Mouse (Mus musculus) MEL (cell line): ENCODE data around the gene Dennd1a. TPM values are rescaled to one million over a fixed set of nuclear protein-coding genes. Genes with fewer than 3 reads are reported as not detected.

Experiments
- DNase-seq: peaks from one replicate; pipeline ENCODE4 v3.0.0; 2011; ENCODE audit warnings: low read depth, low spot score
- H3K27ac ChIP-seq: 2 replicates; pipeline ENCODE4 v1.5.1; 2012; ENCODE audit warnings: low read depth, mild to moderate bottlenecking, control low read depth, low read length, moderate library complexity; ENCODE audit not compliant: control insufficient read depth
- H3K27me3 ChIP-seq, 2 experiments: fragments of 150-350 bp in 1 of 2; sonication (generic) in 1 of 2; 2 replicates each; pipeline ENCODE4 v1.6.1; 2012; ENCODE audit warnings: low read length in 2 of 2, mild to moderate bottlenecking in 2 of 2, improper control_type of control experiment in 1 of 2, moderate library complexity in 1 of 2; ENCODE audit not compliant: insufficient read depth in 2 of 2, control insufficient read depth in 1 of 2
- H3K36me3 ChIP-seq, 2 experiments: 2 replicates each; pipeline ENCODE4 v1.6.1; 2012 to 2014; ENCODE audit warnings: low read length in 2 of 2, improper control_type of control experiment in 1 of 2, inconsistent platforms in 1 of 2, mild to moderate bottlenecking in 1 of 2; ENCODE audit not compliant: insufficient read depth in 2 of 2, control insufficient read depth in 1 of 2
- H3K4me1 ChIP-seq, 2 experiments: fragments of 150-350 bp in 1 of 2; sonication (generic) in 1 of 2; 2 replicates each; pipeline ENCODE4 v1.6.1; 2012; ENCODE audit warnings: low read length in 2 of 2, improper control_type of control experiment in 1 of 2, mild to moderate bottlenecking in 1 of 2; ENCODE audit not compliant: insufficient read depth in 2 of 2, control insufficient read depth in 1 of 2
- H3K4me3 ChIP-seq, 2 experiments: fragments of 150-350 bp in 1 of 2; sonication (generic) in 1 of 2; 2 replicates each; pipeline ENCODE4 v1.5.1; 2012; ENCODE audit warnings: low read depth in 2 of 2, low read length in 2 of 2, mild to moderate bottlenecking in 2 of 2, moderate library complexity in 2 of 2, control low read depth in 1 of 2, improper control_type of control experiment in 1 of 2; ENCODE audit not compliant: control insufficient read depth in 1 of 2, insufficient read depth in 1 of 2
- H3K79me2 ChIP-seq: 2 replicates; pipeline ENCODE4 v1.6.1; 2012; ENCODE audit warnings: mild to moderate bottlenecking, low read length, moderate library complexity; ENCODE audit not compliant: control insufficient read depth, poor library complexity, insufficient read depth
- H3K9ac ChIP-seq: 2 replicates; pipeline ENCODE4 v1.6.1; 2012; ENCODE audit warnings: low read depth, mild to moderate bottlenecking, control low read depth, low read length, moderate library complexity; ENCODE audit not compliant: control insufficient read depth, poor library complexity, severe bottlenecking
- H3K9me3 ChIP-seq: fragments of 150-350 bp; sonication (generic); replicated peaks from 2 replicates; pipeline ENCODE4 v1.6.1; 2012; ENCODE audit warnings: mild to moderate bottlenecking, low read length, improper control_type of control experiment, moderate library complexity; ENCODE audit not compliant: insufficient read depth
- BHLHE40 ChIP-seq: IDR thresholded peaks from 2 replicates; pipeline ENCODE4 v1.6.1; 2012; ENCODE audit warnings: low read depth, mild to moderate bottlenecking, inconsistent platforms, low read length, improper control_type of control experiment, borderline replicate concordance
- CHD1 ChIP-seq: IDR thresholded peaks from 2 replicates; pipeline ENCODE4 v1.6.1; 2012; ENCODE audit warnings: low read depth, mild to moderate bottlenecking, inconsistent platforms, low read length, improper control_type of control experiment
- CHD2 ChIP-seq: IDR thresholded peaks from 2 replicates; pipeline ENCODE4 v1.6.1; 2011; ENCODE audit warnings: low read length, improper control_type of control experiment
- CTCF ChIP-seq, 3 experiments: IDR thresholded peaks in 2 of 3; conservative IDR thresholded peaks in 1 of 3; 2 replicates each; pipeline ENCODE4 v1.5.1; 2011 to 2012; ENCODE audit warnings: low read length in 3 of 3, low read depth in 2 of 3, mild to moderate bottlenecking in 2 of 3, improper control_type of control experiment in 1 of 3, inconsistent platforms in 1 of 3, mixed read lengths in 1 of 3, moderate library complexity in 1 of 3; ENCODE audit not compliant: control insufficient read depth in 1 of 3, insufficient read depth in 1 of 3, poor library complexity in 1 of 3, severe bottlenecking in 1 of 3
- E2F4 ChIP-seq: IDR thresholded peaks from 2 replicates; pipeline ENCODE4 v1.6.1; 2011; ENCODE audit warnings: low read depth, low read length, improper control_type of control experiment, borderline replicate concordance
- ELF1 ChIP-seq: IDR thresholded peaks from 2 replicates; pipeline ENCODE4 v1.6.1; 2014; ENCODE audit warnings: low read depth, mild to moderate bottlenecking, inconsistent platforms, low read length, improper control_type of control experiment, moderate library complexity
- EP300 ChIP-seq, 2 experiments: IDR thresholded peaks; 2 replicates each; pipeline ENCODE4 v1.6.1; 2011; ENCODE audit warnings: improper control_type of control experiment in 2 of 2, low read length in 2 of 2, low read depth in 1 of 2, mild to moderate bottlenecking in 1 of 2
- ETS1 ChIP-seq: IDR thresholded peaks from 2 replicates; pipeline ENCODE4 v1.6.1; 2012; ENCODE audit warnings: low read depth, mild to moderate bottlenecking, inconsistent platforms, low read length, improper control_type of control experiment, moderate library complexity
- GABPA ChIP-seq: IDR thresholded peaks from 2 replicates; pipeline ENCODE4 v1.6.1; 2012; ENCODE audit warnings: low read depth, mild to moderate bottlenecking, inconsistent platforms, low read length, improper control_type of control experiment, moderate library complexity
- GATA1 ChIP-seq: IDR thresholded peaks from 2 replicates; pipeline ENCODE4 v1.6.1; 2011; ENCODE audit warnings: low read depth, low read length, improper control_type of control experiment
- HCFC1 ChIP-seq: IDR thresholded peaks from 2 replicates; pipeline ENCODE4 v1.6.1; 2012; ENCODE audit warnings: low read depth, mild to moderate bottlenecking, inconsistent platforms, low read length, improper control_type of control experiment, moderate library complexity
- JUND ChIP-seq: IDR thresholded peaks from 2 replicates; pipeline ENCODE4 v1.6.1; 2011; ENCODE audit warnings: low read depth, mild to moderate bottlenecking, improper control_type of control experiment, low read length
- KAT2A ChIP-seq: conservative IDR thresholded peaks from 2 replicates; pipeline ENCODE4 v1.6.1; 2012; ENCODE audit warnings: low read depth, low read length, improper control_type of control experiment, inconsistent platforms
- MAFK ChIP-seq: IDR thresholded peaks from 2 replicates; pipeline ENCODE4 v1.6.1; 2011; ENCODE audit warnings: low read depth, mild to moderate bottlenecking, low read length, improper control_type of control experiment, borderline replicate concordance
- MAX ChIP-seq: IDR thresholded peaks from 2 replicates; pipeline ENCODE4 v1.6.1; 2011; ENCODE audit warnings: low read length, improper control_type of control experiment
- MEF2A ChIP-seq: IDR thresholded peaks from 2 replicates; pipeline ENCODE4 v1.6.1; 2014; ENCODE audit warnings: low read depth, mild to moderate bottlenecking, inconsistent platforms, low read length, improper control_type of control experiment; ENCODE audit not compliant: poor library complexity, insufficient replicate concordance, severe bottlenecking; ENCODE audit errors: extremely low read depth
- MXI1 ChIP-seq: IDR thresholded peaks from 2 replicates; pipeline ENCODE4 v1.6.1; 2011; ENCODE audit warnings: mild to moderate bottlenecking, low read depth, low read length, improper control_type of control experiment
- MYB ChIP-seq: IDR thresholded peaks from 2 replicates; pipeline ENCODE4 v1.6.1; 2011; ENCODE audit warnings: mild to moderate bottlenecking, low read depth, low read length, improper control_type of control experiment
- MYC ChIP-seq: IDR thresholded peaks from 2 replicates; pipeline ENCODE4 v1.6.1; 2011; ENCODE audit warnings: low read depth, mild to moderate bottlenecking, low read length, improper control_type of control experiment, moderate library complexity
- NELFE ChIP-seq: IDR thresholded peaks from 2 replicates; pipeline ENCODE4 v1.6.1; 2011; ENCODE audit warnings: low read depth, low read length, improper control_type of control experiment
- NRF1 ChIP-seq: IDR thresholded peaks from 2 replicates; pipeline ENCODE4 v1.6.1; 2014; ENCODE audit warnings: low read depth, mild to moderate bottlenecking, inconsistent platforms, low read length, improper control_type of control experiment, moderate library complexity; ENCODE audit not compliant: poor library complexity, insufficient read depth, severe bottlenecking
- POLR2A ChIP-seq, 2 experiments: IDR thresholded peaks; 2 replicates each; pipeline ENCODE4 v1.6.1; 2011 to 2012; ENCODE audit warnings: low read length in 2 of 2, mild to moderate bottlenecking in 2 of 2, control low read depth in 1 of 2, improper control_type of control experiment in 1 of 2, low read depth in 1 of 2, moderate library complexity in 1 of 2; ENCODE audit not compliant: control insufficient read depth in 1 of 2, insufficient read depth in 1 of 2, poor library complexity in 1 of 2
- POLR2AphosphoS2 ChIP-seq: IDR thresholded peaks from 2 replicates; pipeline ENCODE4 v1.6.1; 2011; ENCODE audit warnings: low read length, improper control_type of control experiment
- POLR2AphosphoS5 ChIP-seq: IDR thresholded peaks from 2 replicates; pipeline ENCODE4 v1.6.1; 2012; ENCODE audit warnings: low read depth, borderline replicate concordance, mild to moderate bottlenecking, inconsistent platforms, low read length, moderate library complexity, mixed read lengths
- RAD21 ChIP-seq: IDR thresholded peaks from 2 replicates; pipeline ENCODE4 v1.6.1; 2011; ENCODE audit warnings: mild to moderate bottlenecking, low read depth, low read length, improper control_type of control experiment
- RCOR1 ChIP-seq: IDR thresholded peaks from 2 replicates; pipeline ENCODE4 v1.6.1; 2012; ENCODE audit warnings: low read depth, mild to moderate bottlenecking, inconsistent platforms, low read length, improper control_type of control experiment
- SIN3A ChIP-seq: IDR thresholded peaks from 2 replicates; pipeline ENCODE4 v1.6.1; 2012; ENCODE audit warnings: low read length, improper control_type of control experiment, inconsistent platforms
- SMC3 ChIP-seq: IDR thresholded peaks from 2 replicates; pipeline ENCODE4 v1.6.1; 2011; ENCODE audit warnings: low read depth, low read length, improper control_type of control experiment
- TAL1 ChIP-seq: IDR thresholded peaks from 2 replicates; pipeline ENCODE4 v1.6.1; 2012; ENCODE audit warnings: mild to moderate bottlenecking, inconsistent platforms, low read length, moderate library complexity, mixed read lengths
- TBP ChIP-seq: IDR thresholded peaks from 2 replicates; pipeline ENCODE4 v1.8.0; 2011; ENCODE audit warnings: low read depth, low read length, improper control_type of control experiment
- TCF12 ChIP-seq: IDR thresholded peaks from 2 replicates; pipeline ENCODE4 v1.6.1; 2014; ENCODE audit warnings: low read depth, mild to moderate bottlenecking, inconsistent platforms, low read length, improper control_type of control experiment, moderate library complexity
- UBTF ChIP-seq: IDR thresholded peaks from 2 replicates; pipeline ENCODE4 v1.6.1; 2012; ENCODE audit warnings: low read depth, mild to moderate bottlenecking, inconsistent platforms, low read length, improper control_type of control experiment, moderate library complexity, borderline replicate concordance; ENCODE audit not compliant: insufficient read depth
- USF1 ChIP-seq: IDR thresholded peaks from 2 replicates; pipeline ENCODE4 v1.6.1; 2014; ENCODE audit warnings: low read depth, mild to moderate bottlenecking, inconsistent platforms, low read length, improper control_type of control experiment, moderate library complexity
- USF2 ChIP-seq, 2 experiments: IDR thresholded peaks; 2 replicates each; pipeline ENCODE4 v1.6.1; 2011 to 2012; ENCODE audit warnings: improper control_type of control experiment in 2 of 2, low read length in 2 of 2, borderline replicate concordance in 1 of 2, inconsistent platforms in 1 of 2, low read depth in 1 of 2, mild to moderate bottlenecking in 1 of 2; ENCODE audit not compliant: insufficient read depth in 1 of 2
- ZC3H11A ChIP-seq: IDR thresholded peaks from 2 replicates; pipeline ENCODE4 v1.6.1; 2012; ENCODE audit warnings: low read depth, mild to moderate bottlenecking, inconsistent platforms, low read length, improper control_type of control experiment
- ZKSCAN1 ChIP-seq: IDR thresholded peaks from 2 replicates; pipeline ENCODE4 v1.6.1; 2012; ENCODE audit warnings: low read depth, mild to moderate bottlenecking, inconsistent platforms, low read length, improper control_type of control experiment, moderate library complexity
- ZMIZ1 ChIP-seq: IDR thresholded peaks from 2 replicates; pipeline ENCODE4 v1.6.1; 2012; ENCODE audit warnings: low read depth, mild to moderate bottlenecking, inconsistent platforms, low read length, improper control_type of control experiment, moderate library complexity
- ZNF384 ChIP-seq: IDR thresholded peaks from 2 replicates; pipeline ENCODE4 v1.6.1; 2012; ENCODE audit warnings: low read depth, mild to moderate bottlenecking, inconsistent platforms, low read length, improper control_type of control experiment
- polyA plus RNA-seq, 2 experiments: library from polyadenylated mRNA; stranded (reverse) in 1 of 2; unstranded in 1 of 2; fragments of >175 nt in 1 of 2; fragments of >200 nt in 1 of 2; gene quantifications; 2 replicates each; pipeline versions ENCODE4 v1.2.1 to v1.2.4; 2012; ENCODE audit warnings: low replicate concordance in 2 of 2, low read depth in 1 of 2; ENCODE audit not compliant: insufficient read length in 2 of 2, insufficient read depth in 1 of 2, missing spikeins in 1 of 2
- total RNA-seq: library from RNA; depleted of rRNA; stranded (reverse); fragments of 300-350 nt; gene quantifications from 2 replicates; pipeline ENCODE4 v1.2.3, GENCODE M21; 2012

Gene Dennd1a
- total and polyA plus RNA-seq, 3 experiments: 5.0 to 21.8 TPM; not detected in 1

DNA sequence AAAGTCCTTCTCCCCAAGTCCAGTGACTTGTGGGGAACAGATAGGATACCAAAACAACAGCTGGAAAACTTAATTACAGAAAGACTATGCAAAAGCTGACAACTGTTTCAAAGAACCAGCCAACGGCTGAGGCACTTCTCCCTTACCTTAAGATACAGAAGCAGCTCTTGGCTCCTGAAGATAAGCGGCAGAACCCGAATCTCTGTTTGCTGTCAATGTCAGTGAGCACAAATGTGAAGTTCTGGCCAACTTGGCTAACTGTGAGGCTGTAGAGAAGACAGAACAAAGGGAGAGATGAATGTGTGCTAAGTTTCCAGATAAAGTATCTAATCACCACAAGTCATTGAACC lies 160.8 kb downstream of the Dennd1a start:
- H3K27me3 ChIP-seq: no peaks in the 10 kb centered on the region
- 0 out of 2 replicates have a peak overlapping the region, but pooled peaks have one; percentile 28 for H3K9ac ChIP-seq
- no peaks in the 10 kb centered on the region for H3K9me3 ChIP-seq
- DNase-seq: peak; percentile 92
- H3K36me3 ChIP-seq: peaks cover 0 to 60% of the 10 kb centered on the region in 2 experiments; a peak in 2 of 4 replicates
- H3K27ac ChIP-seq: peak overlapping the region; percentile 98
- H3K79me2 ChIP-seq: no peaks in the 10 kb centered on the region
- peaks cover 38 to 49% of the 10 kb centered on the region in 2 experiments for H3K4me1 ChIP-seq
- no peak overlapping the region for H3K4me3 ChIP-seq
- TF ChIP-seq RCOR1 (peak; percentile 81), POLR2AphosphoS5 (no peak), SMC3 (no peak), CHD1 (no peak), CHD2 (no peak), RAD21 (no peak), ELF1 (no peak), ZNF384 (no peak), POLR2A (IDR thresholded peaks at IDR 0.05; ENCODE audit: control insufficient read depth in 1 of 2, insufficient read depth in 1 of 2, low read depth in 1 of 2, low read length in 2 of 2, poor library complexity in 1 of 2) (no peak), TCF12 (peak; percentile 92), TBP (peak; percentile 89), MXI1 (no peak; the same call in none of the 2 replicates), JUND (no peak), ZKSCAN1 (no peak), BHLHE40 (peak; percentile 57; the same call in 1 of the 2 replicates), E2F4 (no peak), MYB (peak; percentile 86), CTCF (IDR thresholded peaks at IDR 0.05 in 2 of 3, conservative IDR thresholded peaks at IDR 0.05 in 1 of 3; ENCODE audit: control insufficient read depth in 1 of 3, insufficient read depth in 1 of 3, low read depth in 2 of 3, low read length in 3 of 3, poor library complexity in 1 of 3, severe bottlenecking in 1 of 3) (no peak), POLR2AphosphoS2 (no peak), SIN3A (peak; percentile 80), MYC (0 out of 2 replicates have a peak, but pooled peaks have one; percentile 48), GATA1 (peak; percentile 83; the same call in 1 of the 2 replicates), ZMIZ1 (no peak), USF1 (no peak), MAX (no peak; the same call in 1 of the 2 replicates), NELFE (no peak), KAT2A (no peak), GABPA (no peak), EP300 (IDR thresholded peaks at IDR 0.05; ENCODE audit: low read depth in 1 of 2, low read length in 2 of 2) (peak; percentile 85 to 89), TAL1 (peak; percentile 59), UBTF (0 out of 2 replicates have a peak, but pooled peaks have one; percentile 57), MEF2A (no peak), ZC3H11A (0 out of 2 replicates have a peak, but pooled peaks have one; percentile 5), NRF1 (no peak), USF2 (IDR thresholded peaks at IDR 0.05; ENCODE audit: borderline replicate concordance in 1 of 2, insufficient read depth in 1 of 2, low read depth in 1 of 2, low read length in 2 of 2) (no peak), MAFK (no peak; the same call in 1 of the 2 replicates), ETS1 (peak; percentile 87), HCFC1 (no peak)
